Mouse (Mus musculus): ENCODE data around the gene Pogk. TPM values are rescaled to one million over a fixed set of nuclear protein-coding genes. Genes with fewer than 3 reads are reported as not detected.
A peak's percentile ranks its signal among the peaks of the same experiment; 100 is the strongest.

The Pogk gene
- 27.8 and 31.0 TPM in 2 replicates for polyA plus RNA-seq (2016; fragmentation: Nextera tagmentation; extraction: Ambion mirVana)

GRCm38 (mm10) chr1:166409701-166410220 lies at the start of gene Pogk:
Gene Pogk, minus strand, starts transcription at chr1:166409863.
- peaks cover 27% of the 10 kb centered on the region for H3K36me3 ChIP-seq
- WGBS, result 4% methylated on average over 49 of the region's 49 CpGs
- H3K4me2 ChIP-seq (replicated peaks), result peak within 1 kb of the TSS; percentile 75
- peak within 1 kb of the TSS; percentile 86 for H3K4me3 ChIP-seq
- H3K27me3 ChIP-seq, result no peaks in the 10 kb centered on the region
- peak within 1 kb of the TSS; percentile 85 for H3K9ac ChIP-seq
- peak; percentile 90 for ATAC-seq (ENCODE audit: insufficient number of reproducible peaks, insufficient read depth, low FRiP score, low TSS enrichment)
- peaks cover 12% of the 10 kb centered on the region for H3K9me3 ChIP-seq
- H3K4me1 ChIP-seq, result peaks cover 13% of the 10 kb centered on the region
- peak within 1 kb of the TSS; percentile 85 for H3K27ac ChIP-seq

DNA sequence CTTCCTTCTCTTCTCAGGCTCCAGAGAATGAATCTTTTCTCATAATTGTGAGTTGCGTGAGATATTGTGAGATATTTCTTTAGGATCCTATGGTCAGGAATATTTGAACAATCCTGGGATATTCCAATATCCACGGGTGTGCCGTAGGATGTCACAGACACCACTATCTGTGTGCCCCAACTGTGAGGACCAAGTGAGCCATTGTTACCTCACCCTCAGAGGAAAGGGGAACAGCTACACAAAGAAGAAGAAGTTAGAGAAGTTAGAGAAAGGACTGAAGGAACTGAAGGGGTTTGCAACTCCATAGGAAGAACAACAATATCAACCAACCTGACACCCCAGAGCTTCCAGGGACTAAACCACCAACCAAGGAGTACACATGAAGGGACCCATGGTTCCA lies 32.3 kb upstream of the Pogk start:
- no peak for ATAC-seq (ENCODE audit: insufficient number of reproducible peaks, insufficient read depth, low FRiP score, low TSS enrichment)
- no peaks in the 10 kb centered on the region for H3K27me3 ChIP-seq
- H3K4me2 ChIP-seq (replicated peaks), result no peak overlapping the region
- H3K4me3 ChIP-seq, result no peak overlapping the region
- H3K4me1 ChIP-seq, result no peaks in the 10 kb centered on the region
- no peak overlapping the region for H3K27ac ChIP-seq
- H3K36me3 ChIP-seq, result no peaks in the 10 kb centered on the region
- H3K9me3 ChIP-seq, result no peaks in the 10 kb centered on the region
- no peak overlapping the region for H3K9ac ChIP-seq
- WGBS, result 86% methylated on average over 3 of the region's 3 CpGs

DNA sequence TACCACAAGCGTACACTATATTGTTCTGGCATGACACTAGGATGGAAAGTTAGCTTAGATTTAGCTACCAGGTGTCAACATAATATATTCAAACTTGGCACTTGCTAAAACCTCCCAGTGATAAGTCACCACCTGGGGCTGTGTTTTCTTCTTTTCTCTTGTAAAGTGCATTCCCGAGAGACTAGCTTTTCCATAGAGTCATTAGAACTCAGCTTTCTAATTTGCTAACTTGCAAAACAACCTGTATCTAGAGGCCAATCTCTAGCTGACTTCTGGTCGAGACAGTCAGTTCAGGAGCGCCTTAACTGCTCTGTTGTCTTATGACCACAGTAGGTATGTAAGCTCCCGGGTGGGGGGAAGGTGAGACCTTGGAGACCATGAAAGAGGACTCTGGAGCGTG lies 29.8 kb upstream of the Pogk start:
- WGBS, result 72% methylated on average over 6 of the region's 6 CpGs
- H3K4me3 ChIP-seq, result no peak overlapping the region
- no peaks in the 10 kb centered on the region for H3K36me3 ChIP-seq
- no peak overlapping the region for H3K27ac ChIP-seq
- H3K9ac ChIP-seq, result no peak overlapping the region
- H3K27me3 ChIP-seq, result no peaks in the 10 kb centered on the region
- no peak overlapping the region for H3K4me2 ChIP-seq (replicated peaks)
- no peaks in the 10 kb centered on the region for H3K4me1 ChIP-seq
- H3K9me3 ChIP-seq, result no peaks in the 10 kb centered on the region
- no peak for ATAC-seq (ENCODE audit: insufficient number of reproducible peaks, insufficient read depth, low FRiP score, low TSS enrichment)

- ATAC-seq (ENCODE audit: insufficient number of reproducible peaks, insufficient read depth, low FRiP score, low TSS enrichment), result no peak
- WGBS, result 60% methylated on average over 10 of the region's 10 CpGs
- no peaks in the 10 kb centered on the region for H3K27me3 ChIP-seq
Measured at GRCm38 (mm10) chr1:166429809-166430431, 20.3 kb upstream of the Pogk start.

DNA sequence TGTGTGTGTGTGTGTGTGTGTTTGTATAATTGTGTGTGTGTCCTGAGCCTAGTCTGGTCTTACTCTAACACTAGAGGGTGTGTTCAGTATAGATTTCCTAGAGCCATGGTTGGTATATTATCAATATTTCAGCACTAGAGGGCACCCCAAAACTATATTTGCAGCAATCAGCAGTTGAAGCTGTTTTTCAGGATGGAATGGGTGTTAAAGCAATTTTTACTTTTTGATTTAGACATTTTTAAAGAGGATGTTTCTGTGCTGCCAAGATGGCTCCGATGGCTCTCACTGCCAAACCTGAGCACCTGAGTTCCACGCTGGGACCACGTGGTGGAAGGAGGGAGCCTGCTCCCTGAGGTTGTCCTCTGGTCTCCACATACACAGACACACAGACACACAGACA lies 19.4 kb upstream of the Pogk start:
- Histone ChIP-seq H3K9me3 (no peaks in the 10 kb centered on the region), H3K36me3 (no peaks in the 10 kb centered on the region), H3K27me3 (no peaks in the 10 kb centered on the region), H3K4me3 (no peak overlapping the region), H3K9ac (no peak overlapping the region), H3K4me2 (replicated peaks) (no peak overlapping the region), H3K4me1 (no peaks in the 10 kb centered on the region), H3K27ac (no peak overlapping the region)
- WGBS, result 55% methylated on average over 3 of the region's 3 CpGs
- no peak for ATAC-seq (ENCODE audit: insufficient number of reproducible peaks, insufficient read depth, low FRiP score, low TSS enrichment)

More at GRCm38 (mm10) chr1:166429809-166430431, 20.3 kb upstream of the Pogk start:
- no peak overlapping the region for H3K4me3 ChIP-seq
- H3K36me3 ChIP-seq, result no peaks in the 10 kb centered on the region
- H3K4me2 ChIP-seq (replicated peaks), result no peak overlapping the region
- no peak overlapping the region for H3K9ac ChIP-seq
- no peak overlapping the region for H3K27ac ChIP-seq
- H3K4me1 ChIP-seq, result no peaks in the 10 kb centered on the region
- H3K9me3 ChIP-seq, result no peaks in the 10 kb centered on the region

DNA sequence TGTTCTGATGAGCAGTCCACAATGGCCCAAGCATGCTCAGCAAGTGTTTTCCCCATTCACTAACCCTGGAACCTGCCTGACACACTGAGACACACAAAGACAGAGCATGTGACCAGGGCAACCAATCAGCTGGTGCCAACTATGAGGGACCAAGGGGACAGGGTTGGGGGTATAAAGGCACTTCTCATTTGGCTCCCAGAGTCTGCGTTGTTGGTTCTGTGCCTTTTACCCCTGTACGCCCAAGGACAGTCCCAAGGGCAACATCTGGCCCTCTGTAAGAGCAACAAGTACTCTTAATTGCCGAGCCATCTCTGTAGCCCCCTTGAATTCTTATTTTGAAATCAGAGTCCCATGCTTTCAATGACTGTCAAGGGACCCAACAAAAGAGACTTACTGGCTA lies 2.6 kb upstream of the Pogk start:
- no peak overlapping the region for H3K27ac ChIP-seq
- 91% methylated on average over 3 of the region's 3 CpGs for WGBS
- peaks cover 13% of the 10 kb centered on the region for H3K4me1 ChIP-seq
- H3K36me3 ChIP-seq, result peaks cover 6% of the 10 kb centered on the region; the same call in 1 of the 2 replicates
- H3K4me3 ChIP-seq, result no peak overlapping the region
- H3K9me3 ChIP-seq, result peaks cover 12% of the 10 kb centered on the region
- H3K4me2 ChIP-seq (replicated peaks), result no peak overlapping the region
- H3K27me3 ChIP-seq, result no peaks in the 10 kb centered on the region
- no peak overlapping the region for H3K9ac ChIP-seq
- ATAC-seq (ENCODE audit: insufficient number of reproducible peaks, insufficient read depth, low FRiP score, low TSS enrichment), result no peak

- Histone ChIP-seq H3K9ac (no peak overlapping the region), H3K36me3 (peaks cover 12% of the 10 kb centered on the region), H3K4me3 (no peak overlapping the region), H3K4me2 (replicated peaks) (no peak overlapping the region), H3K9me3 (peaks cover 12% of the 10 kb centered on the region), H3K27me3 (no peaks in the 10 kb centered on the region), H3K4me1 (peaks cover 13% of the 10 kb centered on the region), H3K27ac (no peak overlapping the region)
- ATAC-seq (ENCODE audit: insufficient number of reproducible peaks, insufficient read depth, low FRiP score, low TSS enrichment), result no peak
- WGBS, result 100% methylated on average over 1 of the region's 1 CpGs
Measured at GRCm38 (mm10) chr1:166411541-166411940, 1.9 kb upstream of the Pogk start.

- peaks cover 13% of the 10 kb centered on the region for H3K4me1 ChIP-seq
- H3K9me3 ChIP-seq, result peaks cover 12% of the 10 kb centered on the region
- WGBS, result 2% methylated on average over 41 of the region's 45 CpGs
- H3K4me3 ChIP-seq, result peak overlapping the region; percentile 86
- peak; percentile 53 for ATAC-seq (ENCODE audit: insufficient number of reproducible peaks, insufficient read depth, low FRiP score, low TSS enrichment)
- H3K4me2 ChIP-seq (replicated peaks), result peak overlapping the region; percentile 75
- peak overlapping the region; percentile 85 for H3K9ac ChIP-seq
- peak overlapping the region; percentile 85 for H3K27ac ChIP-seq
- no peaks in the 10 kb centered on the region for H3K27me3 ChIP-seq
- H3K36me3 ChIP-seq, result peaks cover 32% of the 10 kb centered on the region
Measured at GRCm38 (mm10) chr1:166409177-166409700, 424 bp downstream of the Pogk start.

DNA sequence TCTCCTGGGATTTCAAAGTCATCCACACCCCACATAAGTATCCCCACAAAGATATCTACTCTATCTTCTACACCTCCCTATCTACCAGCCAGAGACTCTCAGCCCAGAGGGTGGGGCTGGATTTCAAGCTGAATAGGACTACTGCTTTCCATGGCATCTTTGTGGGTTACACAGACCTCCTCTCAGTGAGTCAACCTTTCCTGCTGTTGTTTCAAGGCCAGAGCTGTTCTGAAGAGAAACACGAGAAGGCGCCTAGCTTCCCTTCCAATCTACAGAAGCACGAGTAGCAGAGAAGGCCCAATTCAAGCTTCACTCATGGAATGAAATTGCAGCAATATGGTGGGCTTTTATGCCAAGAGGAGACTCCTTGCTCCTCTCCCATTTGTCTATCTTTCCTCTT lies 5.8 kb downstream of the Pogk start:
- peaks cover 82% of the 10 kb centered on the region for H3K36me3 ChIP-seq
- no peak overlapping the region for H3K4me3 ChIP-seq
- no peak overlapping the region for H3K27ac ChIP-seq
- no peaks in the 10 kb centered on the region for H3K27me3 ChIP-seq
- no peaks in the 10 kb centered on the region for H3K9me3 ChIP-seq
- H3K4me1 ChIP-seq, result peaks cover 10% of the 10 kb centered on the region
- no peak overlapping the region for H3K4me2 ChIP-seq (replicated peaks)
- no peak for ATAC-seq (ENCODE audit: insufficient number of reproducible peaks, insufficient read depth, low FRiP score, low TSS enrichment)
- 84% methylated on average over 3 of the region's 3 CpGs for WGBS
- H3K9ac ChIP-seq, result no peak overlapping the region

DNA sequence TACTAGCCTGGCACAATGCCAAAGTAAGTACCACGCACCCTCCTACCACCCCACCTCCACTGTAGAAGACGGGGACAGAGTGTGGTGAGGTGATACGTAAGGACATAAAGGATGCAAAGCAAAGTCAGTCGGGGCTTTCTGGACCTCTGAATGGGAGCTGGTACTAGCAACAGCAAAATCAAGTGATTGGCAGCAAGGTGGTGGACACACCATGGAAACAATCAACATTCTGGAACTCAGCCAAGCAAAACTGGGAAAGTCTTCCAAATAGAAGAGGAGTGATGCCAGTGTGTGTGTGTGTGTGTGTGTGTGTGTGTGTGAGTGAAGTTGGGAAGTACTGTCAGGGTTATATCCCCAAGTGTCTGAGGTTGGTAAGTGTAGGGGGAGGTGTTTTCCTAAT lies 7.7 kb downstream of the Pogk start:
- WGBS, result 87% methylated on average over 4 of the region's 4 CpGs
- Histone ChIP-seq H3K4me2 (replicated peaks) (no peak overlapping the region), H3K27ac (no peak overlapping the region), H3K36me3 (peaks cover 91% of the 10 kb centered on the region), H3K4me3 (no peak overlapping the region), H3K27me3 (no peaks in the 10 kb centered on the region), H3K9me3 (no peaks in the 10 kb centered on the region), H3K4me1 (no peaks in the 10 kb centered on the region), H3K9ac (no peak overlapping the region)
- no peak for ATAC-seq (ENCODE audit: insufficient number of reproducible peaks, insufficient read depth, low FRiP score, low TSS enrichment)

DNA sequence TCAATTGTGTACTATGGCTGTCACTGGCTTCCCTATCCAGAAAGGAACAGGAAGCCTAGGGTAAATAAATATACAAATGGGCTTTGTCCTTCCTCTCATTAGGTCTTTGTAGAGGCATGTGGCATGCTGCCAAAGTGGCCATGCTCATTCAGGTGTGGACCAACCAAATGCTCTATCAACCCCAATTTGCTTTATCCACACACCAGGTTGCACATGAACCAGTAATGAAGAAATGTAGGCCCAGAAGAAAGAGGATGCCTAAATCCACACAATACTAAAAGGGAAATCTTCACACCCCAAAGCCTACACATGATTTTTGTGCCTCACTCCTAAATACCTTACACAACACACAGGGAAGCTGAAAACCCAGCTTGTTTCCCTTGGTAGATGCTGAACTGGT lies 8.2 kb downstream of the Pogk start:
- no peak for ATAC-seq (ENCODE audit: insufficient number of reproducible peaks, insufficient read depth, low FRiP score, low TSS enrichment)
- Histone ChIP-seq H3K9ac (no peak overlapping the region), H3K27ac (no peak overlapping the region), H3K4me3 (no peak overlapping the region), H3K27me3 (no peaks in the 10 kb centered on the region), H3K4me2 (replicated peaks) (no peak overlapping the region), H3K9me3 (no peaks in the 10 kb centered on the region), H3K4me1 (no peaks in the 10 kb centered on the region), H3K36me3 (peaks cover 93% of the 10 kb centered on the region)

DNA sequence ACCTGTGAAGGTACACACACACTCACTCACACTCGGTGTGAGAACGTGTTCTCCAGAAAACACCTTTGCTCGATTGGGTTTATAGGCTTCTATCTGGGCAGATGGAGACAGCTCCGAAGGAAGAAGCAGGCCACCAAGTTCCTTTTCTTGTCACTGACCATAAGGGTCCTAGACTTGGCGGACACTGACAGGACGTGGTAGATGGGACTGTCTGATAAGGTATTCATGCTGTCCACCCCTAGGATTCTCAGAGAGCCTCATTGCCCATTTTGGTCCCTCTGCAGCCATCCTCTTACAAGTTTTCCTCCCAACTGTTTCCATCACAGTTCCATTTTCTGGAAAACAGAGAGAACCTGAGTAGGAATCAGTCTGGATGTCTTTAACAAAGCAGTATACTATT lies 13.3 kb downstream of the Pogk start:
- 91% methylated on average over 6 of the region's 6 CpGs for WGBS
- Histone ChIP-seq H3K27ac (no peak overlapping the region), H3K9me3 (no peaks in the 10 kb centered on the region), H3K4me1 (no peaks in the 10 kb centered on the region), H3K9ac (no peak overlapping the region), H3K36me3 (peaks cover 86% of the 10 kb centered on the region), H3K4me2 (replicated peaks) (no peak overlapping the region), H3K4me3 (no peak overlapping the region), H3K27me3 (no peaks in the 10 kb centered on the region)
- ATAC-seq (ENCODE audit: insufficient number of reproducible peaks, insufficient read depth, low FRiP score, low TSS enrichment), result no peak
